Mouse (Mus musculus) liver, adult 2 months (tissue): ENCODE measurements at regions not wholly inside any gene's neighbourhood (a gene's known extent, or its start where the extent isn't known, plus 50 kb on each side); places are given as distances from the start of the nearest gene placed in this dataset.
A peak's percentile ranks its signal among the peaks of the same experiment; 100 is the strongest.

Experiments
- DNase-seq: peaks from one replicate; pipeline ENCODE4 v3.0.0-alpha.2; 2011; ENCODE audit warnings: low read depth, low spot score; ENCODE audit errors: extremely low read depth
- H3K27ac ChIP-seq: fragments of 200-500 bp; replicated peaks from 2 replicates; pipeline ENCODE4 v1.5.1; 2012; ENCODE audit warnings: low read depth, mild to moderate bottlenecking, control low read depth, inconsistent platforms, low read length; ENCODE audit not compliant: insufficient read depth
- H3K27me3 ChIP-seq: fragments of 200-500 bp; 2 replicates; pipeline ENCODE4 v1.6.1; 2012; ENCODE audit warnings: mild to moderate bottlenecking, moderate library complexity, low read length, inconsistent platforms; ENCODE audit not compliant: control insufficient read depth, insufficient read depth
- H3K36me3 ChIP-seq: fragments of 200-500 bp; 2 replicates; pipeline ENCODE4 v1.6.1; 2012; ENCODE audit warnings: low read length, inconsistent platforms; ENCODE audit not compliant: control insufficient read depth, insufficient read depth
- H3K4me1 ChIP-seq: fragments of 200-500 bp; 2 replicates; pipeline ENCODE4 v1.6.1; 2011; ENCODE audit warnings: low read length; ENCODE audit not compliant: control insufficient read depth, insufficient read depth
- H3K4me3 ChIP-seq: fragments of 200-500 bp; 2 replicates; pipeline ENCODE4 v1.5.1; 2011; ENCODE audit warnings: low read depth, mild to moderate bottlenecking, control low read depth, low read length, moderate library complexity; ENCODE audit not compliant: insufficient read depth
- H3K79me2 ChIP-seq: fragments of 200-500 bp; 2 replicates; pipeline ENCODE4 v1.6.1; 2012; ENCODE audit warnings: inconsistent platforms, mild to moderate bottlenecking, low read length, moderate library complexity; ENCODE audit not compliant: control insufficient read depth, insufficient read depth
- H3K9ac ChIP-seq: fragments of 200-500 bp; 2 replicates; pipeline ENCODE4 v1.6.1; 2012; ENCODE audit warnings: low read depth, mild to moderate bottlenecking, control low read depth, inconsistent platforms, low read length
- CTCF ChIP-seq: fragments of 200-500 bp; IDR thresholded peaks from 2 replicates; pipeline ENCODE4 v1.5.1; 2011; ENCODE audit warnings: low read depth, low read length, control low read depth
- POLR2A ChIP-seq: fragments of 200-500 bp; IDR thresholded peaks from 2 replicates; pipeline ENCODE4 v1.6.1; 2011; ENCODE audit warnings: low read length, control low read depth; ENCODE audit not compliant: insufficient read depth; ENCODE audit errors: extremely low read depth
- WGBS: fragments of 180-500 bp; shearing (Covaris S2); methylation state at CpG from one replicate; pipeline ENCODE4 v1.1.7; 2018; 5-methylcytosine and 5-hydroxymethylcytosine counted together

GRCm38 (mm10) chr4:10260351-10260750 is 613.9 kb upstream of the 2610301B20Rik start:
- no peaks in the 10 kb centered on the region for H3K79me2 ChIP-seq
- H3K36me3 ChIP-seq: no peaks in the 10 kb centered on the region
- TF ChIP-seq POLR2A (no peak), CTCF (no peak)
- H3K4me1 ChIP-seq: no peaks in the 10 kb centered on the region
- no peak for DNase-seq
- no peak overlapping the region for H3K4me3 ChIP-seq
- no peaks in the 10 kb centered on the region for H3K27me3 ChIP-seq
- WGBS: 83% methylated on average over 6 of the region's 6 CpGs
- H3K27ac ChIP-seq: peak overlapping the region; percentile 40
- no peak overlapping the region for H3K9ac ChIP-seq

- Histone ChIP-seq H3K27ac (no peak overlapping the region), H3K9ac (no peak overlapping the region), H3K27me3 (no peaks in the 10 kb centered on the region), H3K4me1 (no peaks in the 10 kb centered on the region), H3K36me3 (no peaks in the 10 kb centered on the region), H3K4me3 (no peak overlapping the region), H3K79me2 (no peaks in the 10 kb centered on the region)
- 81% methylated on average over 2 of the region's 2 CpGs for WGBS
- DNase-seq: no peak
- no peak for TF ChIP-seq CTCF
- TF ChIP-seq POLR2A: no peak
Measured at GRCm38 (mm10) chr4:10265942-10266341, 608.4 kb upstream of the 2610301B20Rik start.

- Histone ChIP-seq H3K4me1 (no peaks in the 10 kb centered on the region), H3K27ac (no peak overlapping the region), H3K36me3 (no peaks in the 10 kb centered on the region), H3K27me3 (no peaks in the 10 kb centered on the region), H3K9ac (no peak overlapping the region), H3K4me3 (no peak overlapping the region), H3K79me2 (no peaks in the 10 kb centered on the region)
- no peak for DNase-seq
- TF ChIP-seq POLR2A (no peak), CTCF (no peak)
- WGBS: 72% methylated on average over 2 of the region's 2 CpGs
Measured at GRCm38 (mm10) chr4:10285562-10285961, 588.7 kb upstream of the 2610301B20Rik start.

GRCm38 (mm10) chr4:10290326-10290725 is 584.0 kb upstream of the 2610301B20Rik start:
- Histone ChIP-seq H3K36me3 (no peaks in the 10 kb centered on the region), H3K27ac (no peak overlapping the region), H3K9ac (no peak overlapping the region), H3K27me3 (no peaks in the 10 kb centered on the region), H3K79me2 (no peaks in the 10 kb centered on the region), H3K4me3 (no peak overlapping the region), H3K4me1 (no peaks in the 10 kb centered on the region)
- 68% methylated on average over 3 of the region's 3 CpGs for WGBS
- TF ChIP-seq CTCF (peak; percentile 15; the same call in 1 of the 2 replicates), POLR2A (no peak)
- peak; percentile 23 for DNase-seq

GRCm38 (mm10) chr4:10295012-10295530 is 579.2 kb upstream of the 2610301B20Rik start:
- no peaks in the 10 kb centered on the region for H3K79me2 ChIP-seq
- TF ChIP-seq POLR2A (no peak), CTCF (no peak)
- no peaks in the 10 kb centered on the region for H3K4me1 ChIP-seq
- H3K36me3 ChIP-seq: no peaks in the 10 kb centered on the region
- no peak overlapping the region for H3K9ac ChIP-seq
- H3K27me3 ChIP-seq: no peaks in the 10 kb centered on the region
- no peak overlapping the region for H3K27ac ChIP-seq
- H3K4me3 ChIP-seq: no peak overlapping the region
- WGBS: 86% methylated on average over 4 of the region's 4 CpGs
- no peak for DNase-seq

- TF ChIP-seq POLR2A (no peak), CTCF (no peak)
- no peaks in the 10 kb centered on the region for H3K36me3 ChIP-seq
- no peak overlapping the region for H3K9ac ChIP-seq
- H3K4me3 ChIP-seq: no peak overlapping the region
- no peaks in the 10 kb centered on the region for H3K4me1 ChIP-seq
- DNase-seq: no peak
- H3K27me3 ChIP-seq: no peaks in the 10 kb centered on the region
- no peak overlapping the region for H3K27ac ChIP-seq
- H3K79me2 ChIP-seq: no peaks in the 10 kb centered on the region
- 93% methylated on average over 1 of the region's 1 CpGs for WGBS
Measured at GRCm38 (mm10) chr4:10296220-10296619, 578.1 kb upstream of the 2610301B20Rik start.
